Mouse (Mus musculus): ENCODE results near the gene Slc7a11. TPM values are rescaled to one million over a fixed set of nuclear protein-coding genes. Genes with fewer than 3 reads are reported as not detected.

The Slc7a11 gene
- polyA plus RNA-seq, 1 experiment: 20.8 TPM

GRCm38 (mm10) chr3:50313816-50314215 is 129.6 kb downstream of the Slc7a11 start:
- no peak for DNase-seq (ENCODE audit: extremely low spot score in 1 of 2, low spot score in 1 of 2)

- peak in 1 of 2 experiments; percentile 23 for DNase-seq (ENCODE audit: extremely low spot score in 1 of 2, low spot score in 1 of 2)
Measured at GRCm38 (mm10) chr3:50307339-50308327, 135.8 kb downstream of the Slc7a11 start.

- DNase-seq (ENCODE audit: extremely low spot score in 1 of 2, low spot score in 1 of 2): no peak
Measured at GRCm38 (mm10) chr3:50306334-50306733, 137.1 kb downstream of the Slc7a11 start.

- peak in 1 of 2 experiments; percentile 40 for DNase-seq (ENCODE audit: extremely low spot score in 1 of 2, low spot score in 1 of 2)
Measured at GRCm38 (mm10) chr3:50304137-50304536, 139.3 kb downstream of the Slc7a11 start.

- DNase-seq (ENCODE audit: extremely low spot score in 1 of 2, low spot score in 1 of 2): no peak
Measured at GRCm38 (mm10) chr3:50302648-50303047, 140.8 kb downstream of the Slc7a11 start.

- peak; percentile 17 to 86 for DNase-seq (ENCODE audit: extremely low spot score in 1 of 2, low spot score in 1 of 2)
Measured at GRCm38 (mm10) chr3:50300952-50301303, 142.5 kb downstream of the Slc7a11 start.

- DNase-seq (ENCODE audit: extremely low spot score in 1 of 2, low spot score in 1 of 2): no peak
Measured at GRCm38 (mm10) chr3:50300002-50300951, 143.1 kb downstream of the Slc7a11 start.

- no peak for DNase-seq (ENCODE audit: extremely low spot score in 1 of 2, low spot score in 1 of 2)
Measured at GRCm38 (mm10) chr3:50298366-50298991, 144.9 kb downstream of the Slc7a11 start.

- DNase-seq (ENCODE audit: extremely low spot score in 1 of 2, low spot score in 1 of 2): no peak
Measured at GRCm38 (mm10) chr3:50296956-50297355, 146.5 kb downstream of the Slc7a11 start.

- no peak for DNase-seq (ENCODE audit: extremely low spot score in 1 of 2, low spot score in 1 of 2)
Measured at GRCm38 (mm10) chr3:50275023-50275422, 168.4 kb downstream of the Slc7a11 start.

GRCm38 (mm10) chr3:50272222-50272621 is 171.2 kb downstream of the Slc7a11 start:
- peak in 1 of 2 experiments; percentile 20 for DNase-seq (ENCODE audit: extremely low spot score in 1 of 2, low spot score in 1 of 2)

- DNase-seq (ENCODE audit: extremely low spot score in 1 of 2, low spot score in 1 of 2): peak; percentile 11 to 72
Measured at GRCm38 (mm10) chr3:50269680-50270079, 173.7 kb downstream of the Slc7a11 start.

GRCm38 (mm10) chr3:50262547-50263087 is 180.8 kb downstream of the Slc7a11 start:
- DNase-seq (ENCODE audit: extremely low spot score in 1 of 2, low spot score in 1 of 2): peak in 1 of 2 experiments; percentile 18

- no peak for DNase-seq (ENCODE audit: extremely low spot score in 1 of 2, low spot score in 1 of 2)
Measured at GRCm38 (mm10) chr3:50262066-50262465, 181.3 kb downstream of the Slc7a11 start.

- no peak for DNase-seq (ENCODE audit: extremely low spot score in 1 of 2, low spot score in 1 of 2)
Measured at GRCm38 (mm10) chr3:50260667-50261066, 182.7 kb downstream of the Slc7a11 start.

GRCm38 (mm10) chr3:50258852-50259251 is 184.6 kb downstream of the Slc7a11 start:
- no peak for DNase-seq (ENCODE audit: extremely low spot score in 1 of 2, low spot score in 1 of 2)

- no peak for DNase-seq (ENCODE audit: extremely low spot score in 1 of 2, low spot score in 1 of 2)
Measured at GRCm38 (mm10) chr3:50249598-50250300, 193.7 kb downstream of the Slc7a11 start.

GRCm38 (mm10) chr3:50235990-50236389 is 207.4 kb downstream of the Slc7a11 start:
- no peak for DNase-seq (ENCODE audit: extremely low spot score in 1 of 2, low spot score in 1 of 2)

GRCm38 (mm10) chr3:50233144-50233543 is 210.3 kb downstream of the Slc7a11 start:
- no peak for DNase-seq (ENCODE audit: extremely low spot score in 1 of 2, low spot score in 1 of 2)

All from frontal cortex, adult 2 months (tissue).